Mouse (Mus musculus) heart, embryonic 16.5 days (tissue): Measurements from ENCODE around the gene Ube2d1. TPM values are rescaled to one million over a fixed set of nuclear protein-coding genes. Genes with fewer than 3 reads are reported as not detected.

Source experiments
- ATAC-seq: fragments of 200-750 bp; cut with Nextera tagmentation; replicated peaks from 2 replicates; pipeline ENCODE4 v1.8.0; 2017; ENCODE audit warnings: moderate number of reproducible peaks; ENCODE audit not compliant: insufficient read depth, low FRiP score; ENCODE audit errors: extremely low read depth
- H3K27ac ChIP-seq: fragments of 300-500 bp; sonication (generic); 2 replicates; pipeline ENCODE4 v1.5.1; 2014; ENCODE audit warnings: mild to moderate bottlenecking, low read length, control low read depth, moderate library complexity
- H3K27me3 ChIP-seq: fragments of 300-500 bp; sonication (generic); 2 replicates; pipeline ENCODE4 v1.6.1; 2014; ENCODE audit warnings: low read length, mixed read lengths; ENCODE audit not compliant: control insufficient read depth, insufficient read depth
- H3K36me3 ChIP-seq: fragments of 300-500 bp; sonication (generic); 2 replicates; pipeline ENCODE4 v1.6.1; 2014; ENCODE audit not compliant: control insufficient read depth, insufficient read depth
- H3K4me1 ChIP-seq: fragments of 300-500 bp; sonication (generic); 2 replicates; pipeline ENCODE4 v1.6.1; 2014; ENCODE audit warnings: low read length, mixed read lengths; ENCODE audit not compliant: control insufficient read depth, insufficient read depth
- H3K4me2 ChIP-seq: fragments of 300-500 bp; sonication (generic); 2 replicates; pipeline ENCODE4 v1.6.1; 2014; ENCODE audit warnings: low read depth, mild to moderate bottlenecking, control low read depth, low read length
- H3K4me3 ChIP-seq: fragments of 300-500 bp; sonication (generic); 2 replicates; pipeline ENCODE4 v1.5.1; 2014; ENCODE audit warnings: mild to moderate bottlenecking, control low read depth, low read length
- H3K9ac ChIP-seq: fragments of 300-500 bp; sonication (generic); 2 replicates; pipeline ENCODE4 v1.6.1; 2014; ENCODE audit warnings: low read length, control low read depth
- H3K9me3 ChIP-seq: fragments of 300-500 bp; sonication (generic); replicated peaks from 2 replicates; pipeline ENCODE4 v1.6.1; 2016; ENCODE audit warnings: low read length; ENCODE audit not compliant: control insufficient read depth
- WGBS: fragments of 180-500 bp; shearing (Covaris S2); extraction: QIAGEN DNeasy Blood & Tissue Kit; methylation state at CpG from one replicate; pipeline ENCODE4 v1.1.7; 2014; 5-methylcytosine and 5-hydroxymethylcytosine counted together
- polyA plus RNA-seq: library from polyadenylated mRNA; unstranded; fragments of >200 nt; fragmentation: Nextera tagmentation; extraction: Ambion mirVana; gene quantifications from 2 replicates; pipeline ENCODE4 v1.2.1, GENCODE M21; 2015

The Ube2d1 gene
- polyA plus RNA-seq, 1 experiment from 2014 or later, result 63.7 TPM

DNA sequence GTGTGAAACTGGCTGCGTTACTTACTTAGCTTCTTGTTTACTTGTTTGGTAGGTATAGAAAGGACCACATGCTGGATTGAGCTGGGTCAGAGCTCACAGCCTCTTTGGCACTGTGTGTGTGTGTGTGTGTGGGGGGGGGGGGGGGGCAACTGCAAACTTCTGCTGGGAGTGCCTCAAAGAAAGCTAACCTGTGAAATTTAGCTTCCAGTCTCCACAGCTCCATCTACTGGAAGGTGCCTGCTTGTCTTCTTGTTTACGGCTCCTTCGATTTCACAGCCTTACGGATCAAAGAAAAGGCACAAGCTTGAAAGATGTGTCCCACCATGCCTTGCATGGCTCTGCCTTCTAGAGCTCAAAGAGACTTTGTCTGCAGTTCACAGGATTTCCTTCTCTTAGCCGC is 17.4 kb upstream of the Ube2d1 start:
- Histone ChIP-seq H3K36me3 (no peaks in the 10 kb centered on the region), H3K9ac (no peak overlapping the region), H3K27ac (no peak overlapping the region), H3K4me3 (no peak overlapping the region), H3K9me3 (no peaks in the 10 kb centered on the region), H3K27me3 (no peaks in the 10 kb centered on the region), H3K4me1 (peaks cover 2% of the 10 kb centered on the region; the same call in 1 of the 2 replicates), H3K4me2 (peak overlapping the region; percentile 41)
- no peak for ATAC-seq
- 19% methylated on average over 5 of the region's 5 CpGs for WGBS

DNA sequence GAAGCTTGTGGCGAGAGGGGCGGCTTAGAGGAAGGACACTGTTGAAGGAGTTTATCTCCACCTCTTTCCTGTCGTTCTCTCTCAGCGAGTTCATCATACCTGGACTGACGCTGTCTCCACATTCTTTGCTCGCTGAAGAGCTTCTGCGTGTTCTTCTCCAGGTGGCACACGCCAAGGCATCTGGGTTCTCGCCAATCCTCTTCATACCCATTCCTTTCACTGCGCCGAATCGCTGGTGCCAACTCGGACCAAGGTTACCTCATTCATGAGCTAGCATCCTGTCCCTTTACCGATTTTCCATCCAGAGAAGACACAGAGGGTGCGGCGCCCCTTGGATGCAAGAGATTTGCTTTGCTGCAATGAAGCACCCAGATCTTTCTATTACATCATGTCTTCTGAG is 15.1 kb upstream of the Ube2d1 start:
- no peak overlapping the region for H3K9ac ChIP-seq
- 62% methylated on average over 16 of the region's 16 CpGs for WGBS
- no peak for ATAC-seq
- H3K4me3 ChIP-seq, result no peak overlapping the region
- H3K9me3 ChIP-seq, result no peaks in the 10 kb centered on the region
- no peak overlapping the region for H3K4me2 ChIP-seq
- H3K27me3 ChIP-seq, result no peaks in the 10 kb centered on the region
- H3K27ac ChIP-seq, result no peak overlapping the region
- no peaks in the 10 kb centered on the region for H3K36me3 ChIP-seq
- H3K4me1 ChIP-seq, result peaks cover 2% of the 10 kb centered on the region; the same call in 1 of the 2 replicates

DNA sequence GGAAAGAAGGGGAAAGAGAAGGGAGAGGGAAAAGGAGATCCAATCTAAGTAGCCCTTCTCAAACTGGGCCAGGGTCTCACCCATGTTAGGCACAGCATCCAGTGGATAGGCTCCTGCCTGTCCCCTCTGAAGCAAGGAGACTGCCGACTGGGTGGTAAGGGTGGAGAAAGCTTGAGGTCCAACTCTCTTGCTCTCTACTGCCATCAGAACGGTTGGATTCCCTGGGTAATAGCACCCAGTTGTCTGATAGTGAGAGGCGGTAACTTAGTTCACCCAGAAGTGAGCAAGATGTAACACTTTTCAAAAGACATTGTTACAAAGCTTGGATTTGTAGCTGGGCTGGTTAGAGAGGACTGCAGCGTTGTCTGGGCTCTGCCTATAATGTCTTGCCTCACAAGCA is 8.2 kb upstream of the Ube2d1 start:
- H3K9me3 ChIP-seq, result no peaks in the 10 kb centered on the region
- ATAC-seq, result no peak
- no peaks in the 10 kb centered on the region for H3K36me3 ChIP-seq
- 52% methylated on average over 4 of the region's 4 CpGs for WGBS
- H3K4me3 ChIP-seq, result no peak overlapping the region
- H3K27me3 ChIP-seq, result no peaks in the 10 kb centered on the region
- no peaks in the 10 kb centered on the region; the same call in 1 of the 2 replicates for H3K4me1 ChIP-seq
- H3K9ac ChIP-seq, result no peak overlapping the region
- H3K4me2 ChIP-seq, result no peak overlapping the region
- no peak overlapping the region for H3K27ac ChIP-seq

DNA sequence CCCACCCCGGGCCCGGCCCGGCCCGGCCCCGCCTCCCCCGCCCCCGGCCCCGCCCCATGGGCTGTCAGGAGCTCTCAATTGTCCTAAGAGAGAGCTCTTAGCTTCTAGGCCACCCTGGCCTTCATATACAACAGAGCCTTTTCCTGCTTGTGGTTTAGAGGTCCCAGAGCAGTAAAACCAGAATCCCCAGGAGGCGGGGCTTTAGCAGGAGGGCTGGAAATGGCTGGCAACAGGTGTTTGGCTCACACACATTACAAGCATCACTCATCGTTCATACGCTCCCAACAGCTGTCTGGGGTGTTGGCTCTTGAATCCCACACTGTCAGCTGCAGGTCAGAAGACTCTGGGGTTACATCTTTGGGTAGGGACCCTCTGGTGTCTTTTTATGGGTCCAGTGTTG is 7.2 kb upstream of the Ube2d1 start:
- H3K4me2 ChIP-seq, result peak overlapping the region; percentile 17; the same call in 1 of the 2 replicates
- 34% methylated on average over 3 of the region's 11 CpGs for WGBS
- no peaks in the 10 kb centered on the region; the same call in 1 of the 2 replicates for H3K4me1 ChIP-seq
- H3K4me3 ChIP-seq, result no peak overlapping the region
- no peak overlapping the region for H3K9ac ChIP-seq
- ATAC-seq, result peak; percentile 47; the same call in 1 of the 2 replicates
- no peak overlapping the region for H3K27ac ChIP-seq
- no peaks in the 10 kb centered on the region for H3K27me3 ChIP-seq
- no peaks in the 10 kb centered on the region for H3K9me3 ChIP-seq
- no peaks in the 10 kb centered on the region for H3K36me3 ChIP-seq

DNA sequence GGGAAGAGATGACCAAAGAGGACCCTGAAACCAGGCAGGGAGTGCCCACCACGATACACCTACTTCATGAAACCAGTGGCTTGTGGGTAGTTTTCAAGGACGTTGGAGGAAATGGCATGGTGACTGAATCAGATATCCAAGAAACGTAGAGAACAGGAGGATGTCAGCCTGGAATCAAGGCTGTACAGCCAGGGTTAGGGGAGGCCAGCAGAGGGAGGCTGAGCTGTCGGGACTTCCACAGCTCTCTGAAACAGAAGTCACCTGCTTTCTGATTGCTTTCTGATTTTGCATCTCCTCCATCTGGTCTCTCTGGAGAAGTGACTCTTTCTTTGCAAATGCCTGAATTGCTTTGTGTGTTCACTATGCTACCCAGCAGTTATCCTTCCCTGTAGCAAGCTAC is 6.7 kb upstream of the Ube2d1 start:
- WGBS, result 13% methylated on average over 4 of the region's 4 CpGs
- no peak overlapping the region for H3K4me3 ChIP-seq
- no peak overlapping the region for H3K27ac ChIP-seq
- no peak overlapping the region for H3K9ac ChIP-seq
- no peaks in the 10 kb centered on the region for H3K27me3 ChIP-seq
- ATAC-seq, result no peak
- H3K4me2 ChIP-seq, result peak overlapping the region; percentile 17; the same call in 1 of the 2 replicates
- no peaks in the 10 kb centered on the region for H3K9me3 ChIP-seq
- H3K36me3 ChIP-seq, result no peaks in the 10 kb centered on the region
- H3K4me1 ChIP-seq, result no peaks in the 10 kb centered on the region; the same call in 1 of the 2 replicates

DNA sequence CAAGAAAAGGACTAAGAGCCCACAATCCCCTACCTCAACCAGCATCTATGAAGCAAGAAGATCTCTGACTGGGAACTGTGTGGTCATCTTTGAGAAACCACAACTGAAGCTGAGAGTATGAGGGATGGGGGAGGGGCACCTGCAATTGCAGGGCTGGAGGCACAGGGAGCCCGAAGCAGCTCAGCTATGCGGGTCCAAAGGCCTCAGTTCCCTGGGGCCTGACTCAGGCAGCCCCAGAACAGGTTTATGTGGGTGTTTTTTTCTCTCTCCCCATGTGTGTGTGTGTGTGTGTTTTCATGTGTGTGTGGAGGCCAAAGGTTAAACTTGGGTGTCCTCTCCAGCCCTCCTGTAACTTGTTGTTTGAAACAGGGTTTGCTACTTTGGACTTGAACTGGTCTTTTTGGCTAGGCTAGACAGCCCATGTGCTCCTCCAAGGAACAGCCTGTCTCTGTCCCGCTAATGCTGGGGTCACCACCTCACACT is 6.2 kb upstream of the Ube2d1 start:
- Histone ChIP-seq H3K4me2 (no peak overlapping the region), H3K9ac (no peak overlapping the region), H3K4me1 (no peaks in the 10 kb centered on the region; the same call in 1 of the 2 replicates), H3K27ac (no peak overlapping the region), H3K27me3 (no peaks in the 10 kb centered on the region), H3K4me3 (no peak overlapping the region), H3K9me3 (no peaks in the 10 kb centered on the region), H3K36me3 (no peaks in the 10 kb centered on the region)
- no peak for ATAC-seq
- WGBS, result 21% methylated on average over 3 of the region's 3 CpGs

DNA sequence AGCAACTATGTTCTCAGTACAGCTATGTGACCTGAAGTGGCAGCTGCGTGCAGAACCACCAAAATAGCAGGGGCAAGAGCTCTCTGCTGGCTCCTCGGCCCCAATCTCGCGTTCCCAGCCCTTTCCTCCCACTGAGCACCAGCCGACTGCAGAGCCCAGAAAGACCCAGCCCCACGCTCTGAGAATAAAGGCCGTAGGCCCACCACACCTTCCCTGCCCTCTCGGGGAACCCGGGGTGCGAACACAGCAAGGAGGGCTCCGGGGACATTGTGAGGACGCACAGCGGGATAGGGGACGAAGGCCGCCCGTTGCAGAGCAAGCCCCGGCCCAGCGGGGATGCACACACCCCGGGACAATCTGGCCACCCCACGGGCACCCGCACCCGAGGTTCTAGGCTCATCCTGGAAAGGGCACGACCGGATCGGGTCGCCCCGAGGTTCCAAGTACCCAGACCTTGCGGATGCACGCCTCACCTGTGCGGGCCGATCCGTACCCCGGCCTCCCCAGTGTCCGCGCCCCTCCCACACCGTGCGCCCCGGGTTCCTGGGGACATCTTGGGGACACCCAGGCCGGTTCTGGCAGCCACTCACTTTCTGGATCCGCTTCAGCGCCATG is 444 bp downstream of the Ube2d1 start:
- under 1% methylated on average over 41 of the region's 41 CpGs for WGBS

DNA sequence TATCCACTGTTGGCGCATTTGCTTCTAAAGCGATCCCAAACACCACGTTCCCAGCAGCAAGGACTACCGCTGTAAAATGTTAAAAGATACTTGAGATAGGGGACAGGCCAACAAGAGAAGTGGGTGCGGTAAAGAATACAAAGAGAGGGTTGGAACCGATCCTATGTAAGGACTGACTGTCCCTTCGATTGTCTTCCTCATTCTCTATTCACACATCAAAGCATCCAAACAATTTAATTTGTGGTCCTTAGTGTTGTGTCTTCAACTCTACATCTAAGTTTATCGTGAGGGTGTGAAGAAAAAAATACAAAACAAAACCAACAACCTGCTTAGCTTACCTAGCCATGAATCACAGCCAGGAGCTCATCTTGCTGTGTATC is 941 bp downstream of the Ube2d1 start:
- H3K27ac ChIP-seq, result peak overlapping the region; percentile 81
- H3K9ac ChIP-seq, result peak overlapping the region; percentile 97
- ATAC-seq, result no peak
- no peaks in the 10 kb centered on the region for H3K9me3 ChIP-seq
- peak overlapping the region; percentile 68 for H3K4me2 ChIP-seq
- peak overlapping the region; percentile 97 for H3K4me3 ChIP-seq
- 13% methylated on average over 8 of the region's 8 CpGs for WGBS
- H3K36me3 ChIP-seq, result no peaks in the 10 kb centered on the region
- peaks cover 16% of the 10 kb centered on the region for H3K4me1 ChIP-seq
- no peaks in the 10 kb centered on the region for H3K27me3 ChIP-seq

More for the DNA sequence above, 444 bp downstream of the Ube2d1 start:
- H3K27ac ChIP-seq, result peak overlapping the region; percentile 81
- no peaks in the 10 kb centered on the region for H3K9me3 ChIP-seq
- peaks cover 16% of the 10 kb centered on the region for H3K4me1 ChIP-seq
- H3K9ac ChIP-seq, result peak overlapping the region; percentile 97
- H3K4me2 ChIP-seq, result peak overlapping the region; percentile 68
- H3K4me3 ChIP-seq, result peak overlapping the region; percentile 97
- H3K36me3 ChIP-seq, result no peaks in the 10 kb centered on the region
- H3K27me3 ChIP-seq, result no peaks in the 10 kb centered on the region
- peak; percentile 71 for ATAC-seq

DNA sequence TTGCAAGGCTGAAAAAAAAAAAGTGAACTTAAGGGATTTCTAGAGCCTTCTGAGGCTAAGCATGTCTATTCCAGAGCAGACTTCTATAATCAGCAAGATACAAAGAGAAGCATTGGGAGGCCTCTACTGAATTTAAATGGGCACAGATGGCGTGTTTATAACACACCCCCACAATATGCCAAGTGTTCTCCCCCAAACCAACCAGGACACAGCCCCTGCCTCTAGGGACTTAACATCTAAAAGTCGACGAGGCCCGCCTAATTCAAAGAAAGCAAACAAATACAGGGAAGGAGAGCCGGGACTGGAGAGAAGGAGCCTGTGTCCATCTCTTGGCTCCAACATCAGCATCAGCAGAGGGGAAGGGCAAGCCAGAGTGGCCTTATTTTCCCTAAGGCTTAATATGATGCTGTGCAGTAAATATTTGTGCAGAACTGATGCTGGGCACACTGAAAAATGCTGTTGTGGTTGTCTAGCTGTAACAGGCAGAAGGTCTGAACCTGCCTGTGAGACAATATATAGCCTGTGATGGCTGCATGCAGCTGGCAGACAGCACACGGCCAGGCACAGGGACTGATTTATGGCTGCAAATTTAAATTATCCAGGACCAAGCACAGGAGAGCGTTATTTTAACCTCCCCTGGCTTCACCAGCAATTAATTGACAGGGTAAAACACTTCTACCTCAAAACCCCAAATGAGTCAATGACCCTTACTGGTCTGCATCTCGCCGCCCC is 11.9 kb downstream of the Ube2d1 start:
- H3K4me3 ChIP-seq, result no peak overlapping the region
- H3K9ac ChIP-seq, result no peak overlapping the region
- ATAC-seq, result no peak
- no peaks in the 10 kb centered on the region for H3K9me3 ChIP-seq
- H3K4me2 ChIP-seq, result no peak overlapping the region
- H3K27ac ChIP-seq, result no peak overlapping the region
- peaks cover 2% of the 10 kb centered on the region; the same call in 1 of the 2 replicates for H3K36me3 ChIP-seq
- no peaks in the 10 kb centered on the region for H3K27me3 ChIP-seq
- 73% methylated on average over 9 of the region's 9 CpGs for WGBS
- no peaks in the 10 kb centered on the region; the same call in 1 of the 2 replicates for H3K4me1 ChIP-seq
